Mouse (Mus musculus) skeletal muscle tissue, postnatal 0 days (tissue): ENCODE data around the gene Vmn1r52. TPM values are rescaled to one million over a fixed set of nuclear protein-coding genes. Genes with fewer than 3 reads are reported as not detected.

Experiments
- polyA plus RNA-seq: library from polyadenylated mRNA; unstranded; fragments of >200 nt; fragmentation: Nextera tagmentation; extraction: Ambion mirVana; gene quantifications from 2 replicates; pipeline ENCODE4 v1.2.1, GENCODE M21; 2015

The Vmn1r52 gene
- not detected in 2 replicates for polyA plus RNA-seq

GRCm38 (mm10) chr6:90174508-90174907 is at the start of gene Vmn1r52:
Gene Vmn1r52 (plus strand): TSS chr6:90174808.

GRCm38 (mm10) chr6:90202493-90202892 is 27.9 kb downstream of the Vmn1r52 start, which contains the start of gene V1ra8:
Gene V1ra8 (plus strand): TSS chr6:90202793.

GRCm38 (mm10) chr6:90224338-90224737 is 49.7 kb downstream of the Vmn1r52 start, which contains the start of gene Vmn1r53:
Gene Vmn1r53 (minus strand): TSS chr6:90224438.

Other genes starting within 250 kb of the Vmn1r52 start
- not detected in 2 replicates for gene Vmn1r45, start 234.2 kb upstream of the Vmn1r52 start, polyA plus RNA-seq
- gene Vmn1r46, start 205.5 kb upstream of the Vmn1r52 start, polyA plus RNA-seq: not detected in 2 replicates
- gene Vmn1r47, start 158.7 kb upstream of the Vmn1r52 start, polyA plus RNA-seq: not detected in 2 replicates
- not detected in 2 replicates for gene Vmn1r48, start 138.0 kb upstream of the Vmn1r52 start, polyA plus RNA-seq
- gene Vmn1r49, start 96.3 kb upstream of the Vmn1r52 start, polyA plus RNA-seq: not detected in 2 replicates
- gene Vmn1r50, start 73.4 kb upstream of the Vmn1r52 start, polyA plus RNA-seq: not detected in 2 replicates
- gene Vmn1r51, start 52.2 kb upstream of the Vmn1r52 start, polyA plus RNA-seq: not detected in 2 replicates
- not detected in 2 replicates for gene V1ra8, start 28.0 kb downstream of the Vmn1r52 start, polyA plus RNA-seq
- gene Vmn1r53, start 49.6 kb downstream of the Vmn1r52 start, polyA plus RNA-seq: not detected in 2 replicates
- not detected in 2 replicates for gene Vmn1r54, start 71.5 kb downstream of the Vmn1r52 start, polyA plus RNA-seq
- gene BC048671, start 126.4 kb downstream of the Vmn1r52 start, polyA plus RNA-seq: 0.15 TPM in 1 of 2 replicates, not detected in the other
- 0.12 and 0.15 TPM in 2 replicates for gene Chst13, start 150.4 kb downstream of the Vmn1r52 start, polyA plus RNA-seq
- gene Uroc1, start 158.5 kb downstream of the Vmn1r52 start, polyA plus RNA-seq: not detected in 2 replicates
- 5.5 and 6.6 TPM in 2 replicates for gene Zxdc, start 194.7 kb downstream of the Vmn1r52 start, polyA plus RNA-seq